Mouse (Mus musculus) neural tube, embryonic 14.5 days (tissue): ENCODE measurements around the gene Hnrnpf. TPM values are rescaled to one million over a fixed set of nuclear protein-coding genes. Genes with fewer than 3 reads are reported as not detected.

Experiments used
- ATAC-seq: fragments of 200-750 bp; cut with Nextera tagmentation; 2 replicates; pipeline ENCODE4 v1.8.0; 2017; ENCODE audit warnings: low read depth, mild to moderate bottlenecking, moderate TSS enrichment, moderate library complexity
- H3K27ac ChIP-seq: fragments of 300-500 bp; sonication (generic); 2 replicates; pipeline ENCODE4 v1.5.1; 2014; ENCODE audit warnings: low read depth, mild to moderate bottlenecking, control low read depth, low read length, moderate library complexity, mixed read lengths
- H3K27me3 ChIP-seq: fragments of 300-500 bp; sonication (generic); 2 replicates; pipeline ENCODE4 v1.6.1; 2014; ENCODE audit warnings: low read length; ENCODE audit not compliant: control insufficient read depth, insufficient read depth
- H3K36me3 ChIP-seq: fragments of 300-500 bp; sonication (generic); 2 replicates; pipeline ENCODE4 v1.6.1; 2014; ENCODE audit warnings: low read length, mixed read lengths; ENCODE audit not compliant: control insufficient read depth, insufficient read depth
- H3K4me1 ChIP-seq: fragments of 300-500 bp; sonication (generic); 2 replicates; pipeline ENCODE4 v1.6.1; 2014; ENCODE audit warnings: low read length; ENCODE audit not compliant: control insufficient read depth, insufficient read depth
- H3K4me2 ChIP-seq: fragments of 300-500 bp; sonication (generic); 2 replicates; pipeline ENCODE4 v1.6.1; 2014; ENCODE audit warnings: mild to moderate bottlenecking, low read depth, low read length, control low read depth
- H3K4me3 ChIP-seq: fragments of 300-500 bp; sonication (generic); 2 replicates; pipeline ENCODE4 v1.5.1; 2014; ENCODE audit warnings: low read depth, low read length, control low read depth, mixed read lengths
- H3K9ac ChIP-seq: fragments of 300-500 bp; sonication (generic); replicated peaks from 2 replicates; pipeline ENCODE4 v1.6.1; 2014; ENCODE audit warnings: low read depth, mild to moderate bottlenecking, control low read depth, low read length, mixed read lengths
- H3K9me3 ChIP-seq: fragments of 300-500 bp; sonication (generic); 2 replicates; pipeline ENCODE4 v1.6.1; 2016; ENCODE audit warnings: low read length; ENCODE audit not compliant: control insufficient read depth
- WGBS: fragments of 180-500 bp; shearing (Covaris S2); extraction: QIAGEN DNeasy Blood & Tissue Kit; methylation state at CpG from one replicate; pipeline ENCODE4 v1.1.7; 2014; 5-methylcytosine and 5-hydroxymethylcytosine counted together
- polyA plus RNA-seq: library from polyadenylated mRNA; unstranded; fragments of >200 nt; fragmentation: Nextera tagmentation; extraction: Ambion mirVana; gene quantifications from 2 replicates; pipeline ENCODE4 v1.2.1, GENCODE M21; 2014

Gene Hnrnpf
- polyA plus RNA-seq, 1 experiment from 2014 or later: 187 TPM

GRCm38 (mm10) chr6:117910120-117910661, 10.1 kb downstream of the Hnrnpf start:
- no peak overlapping the region for H3K27ac ChIP-seq
- no peak for ATAC-seq
- no peak overlapping the region for H3K4me3 ChIP-seq
- H3K9me3 ChIP-seq: no peaks in the 10 kb centered on the region
- H3K27me3 ChIP-seq: no peaks in the 10 kb centered on the region; the same call in 1 of the 2 replicates
- no peaks in the 10 kb centered on the region for H3K36me3 ChIP-seq
- H3K9ac ChIP-seq: no peak overlapping the region
- H3K4me2 ChIP-seq: no peak overlapping the region
- 88% methylated on average over 6 of the region's 6 CpGs for WGBS
- peaks cover 10% of the 10 kb centered on the region for H3K4me1 ChIP-seq

GRCm38 (mm10) chr6:117914541-117914940, 14.4 kb downstream of the Hnrnpf start:
- no peak overlapping the region for H3K27ac ChIP-seq
- no peak overlapping the region for H3K4me3 ChIP-seq
- no peak for ATAC-seq
- H3K4me1 ChIP-seq: peaks cover 16% of the 10 kb centered on the region
- H3K27me3 ChIP-seq: no peaks in the 10 kb centered on the region
- H3K4me2 ChIP-seq: no peak overlapping the region
- H3K9me3 ChIP-seq: no peaks in the 10 kb centered on the region
- no peaks in the 10 kb centered on the region for H3K36me3 ChIP-seq
- H3K9ac ChIP-seq: no peak overlapping the region

GRCm38 (mm10) chr6:117916205-117916736, 16.1 kb downstream of the Hnrnpf start:
- WGBS: 2% methylated on average over 12 of the region's 12 CpGs

GRCm38 (mm10) chr6:117916737-117917426, 16.8 kb downstream of the Hnrnpf start:
- ATAC-seq: peak; percentile 93
- peaks cover 16% of the 10 kb centered on the region for H3K4me1 ChIP-seq
- peak overlapping the region; percentile 56 for H3K9ac ChIP-seq
- peak overlapping the region; percentile 55 for H3K27ac ChIP-seq
- no peaks in the 10 kb centered on the region for H3K9me3 ChIP-seq
- H3K4me2 ChIP-seq: peak overlapping the region; percentile 69
- no peaks in the 10 kb centered on the region for H3K27me3 ChIP-seq
- H3K4me3 ChIP-seq: peak overlapping the region; percentile 54
- H3K36me3 ChIP-seq: no peaks in the 10 kb centered on the region
- under 1% methylated on average over 62 of the region's 62 CpGs for WGBS

More at GRCm38 (mm10) chr6:117916205-117916736, 16.1 kb downstream of the Hnrnpf start:
- Histone ChIP-seq H3K4me1 (peaks cover 16% of the 10 kb centered on the region), H3K4me2 (peak overlapping the region; percentile 69), H3K36me3 (no peaks in the 10 kb centered on the region), H3K4me3 (peak overlapping the region; percentile 54), H3K9ac (no peak overlapping the region), H3K27me3 (no peaks in the 10 kb centered on the region), H3K9me3 (no peaks in the 10 kb centered on the region), H3K27ac (no peak overlapping the region; the same call in 1 of the 2 replicates)
- no peak for ATAC-seq

GRCm38 (mm10) chr6:117917576-117917975, 17.5 kb downstream of the Hnrnpf start:
- peak; percentile 57 for ATAC-seq
- peak overlapping the region; percentile 55 for H3K27ac ChIP-seq
- peak overlapping the region; percentile 54 for H3K4me3 ChIP-seq
- no peaks in the 10 kb centered on the region for H3K27me3 ChIP-seq
- peak overlapping the region; percentile 69 for H3K4me2 ChIP-seq
- 2% methylated on average over 21 of the region's 21 CpGs for WGBS
- H3K4me1 ChIP-seq: peaks cover 16% of the 10 kb centered on the region
- no peaks in the 10 kb centered on the region for H3K9me3 ChIP-seq
- no peaks in the 10 kb centered on the region for H3K36me3 ChIP-seq
- peak overlapping the region; percentile 56; the same call in 1 of the 2 replicates for H3K9ac ChIP-seq

GRCm38 (mm10) chr6:117918043-117918442, 17.9 kb downstream of the Hnrnpf start:
- Histone ChIP-seq H3K9ac (peak overlapping the region; percentile 56; the same call in 1 of the 2 replicates), H3K4me2 (peak overlapping the region; percentile 69), H3K27me3 (no peaks in the 10 kb centered on the region), H3K4me3 (peak overlapping the region; percentile 54), H3K9me3 (no peaks in the 10 kb centered on the region), H3K36me3 (no peaks in the 10 kb centered on the region), H3K27ac (no peak overlapping the region; the same call in 1 of the 2 replicates), H3K4me1 (peaks cover 16% of the 10 kb centered on the region)
- WGBS: 25% methylated on average over 5 of the region's 5 CpGs
- ATAC-seq: no peak

GRCm38 (mm10) chr6:117920659-117921640, 20.8 kb downstream of the Hnrnpf start:
- H3K4me3 ChIP-seq: no peak overlapping the region
- WGBS: 76% methylated on average over 3 of the region's 3 CpGs
- no peaks in the 10 kb centered on the region for H3K27me3 ChIP-seq
- H3K4me2 ChIP-seq: no peak overlapping the region
- no peak for ATAC-seq
- H3K4me1 ChIP-seq: peaks cover 15% of the 10 kb centered on the region
- H3K9me3 ChIP-seq: no peaks in the 10 kb centered on the region
- H3K36me3 ChIP-seq: no peaks in the 10 kb centered on the region
- no peak overlapping the region for H3K27ac ChIP-seq
- no peak overlapping the region for H3K9ac ChIP-seq

GRCm38 (mm10) chr6:117922041-117922440, 21.9 kb downstream of the Hnrnpf start:
- no peaks in the 10 kb centered on the region for H3K9me3 ChIP-seq
- H3K27me3 ChIP-seq: no peaks in the 10 kb centered on the region
- no peaks in the 10 kb centered on the region for H3K36me3 ChIP-seq
- H3K27ac ChIP-seq: no peak overlapping the region
- no peak for ATAC-seq
- no peak overlapping the region for H3K4me2 ChIP-seq
- H3K4me3 ChIP-seq: no peak overlapping the region
- H3K4me1 ChIP-seq: peaks cover 8% of the 10 kb centered on the region; the same call in 1 of the 2 replicates
- 97% methylated on average over 3 of the region's 3 CpGs for WGBS
- no peak overlapping the region for H3K9ac ChIP-seq
